Comparison of ENCODE assay signal across 9 mouse cellular contexts in genomic region chr5:24739141-24739753, GRCm38 (mm10). TPM values are rescaled to one million over a fixed set of nuclear protein-coding genes. Genes with fewer than 3 reads are reported as not detected.
DNase-seq lines count a peak whose midpoint lies in the region; ATAC-seq lines count a peak whose summit lies in the region.
"Had no signal": no experiment of that assay in that cellular context is flagged by ENCODE, and none has a peak within 500 bp of the region (broad histone marks: within the 10 kb centered on the region; RNA-seq: fewer than 3 reads in every experiment).

No protein-coding gene starts in this region.

- peak overlapping the region; percentile 62 for H3K27ac ChIP-seq in hindbrain, embryonic 10.5 days
- H3K27ac ChIP-seq in hindbrain, embryonic 11.5 days (ENCODE audit: low read depth, low read length) = no peak overlapping the region
- H3K27ac ChIP-seq in heart, embryonic 14.5 days (replicated peaks in 1 of 2; ENCODE audit: control insufficient read depth in 1 of 2, insufficient read depth in 1 of 2, low read depth in 2 of 2, low read length in 2 of 2) = peak overlapping the region; percentile 75 to 87
- H3K27ac ChIP-seq in lung, embryonic 16.5 days (ENCODE audit: low read length) = peak overlapping the region; percentile 85
- no peak overlapping the region for H3K27ac ChIP-seq in forebrain, embryonic 16.5 days (ENCODE audit: low read length)
- H3K27ac ChIP-seq: macrophage had no signal

- H3K36me3 ChIP-seq in hindbrain, embryonic 10.5 days = no peaks in the 10 kb centered on the region
- H3K36me3 ChIP-seq in hindbrain, embryonic 11.5 days (ENCODE audit: control insufficient read depth, insufficient read depth, low read length) = no peaks in the 10 kb centered on the region
- H3K36me3 ChIP-seq in heart, embryonic 14.5 days (ENCODE audit: control insufficient read depth, insufficient read depth, low read length) = no peaks in the 10 kb centered on the region
- no peaks in the 10 kb centered on the region for H3K36me3 ChIP-seq in lung, embryonic 16.5 days (ENCODE audit: control insufficient read depth, insufficient read depth, low read length)
- H3K36me3 ChIP-seq in forebrain, embryonic 16.5 days (ENCODE audit: control insufficient read depth, insufficient read depth) = no peaks in the 10 kb centered on the region

- no peak overlapping the region for H3K4me3 ChIP-seq in hindbrain, embryonic 10.5 days
- no peak overlapping the region for H3K4me3 ChIP-seq in hindbrain, embryonic 11.5 days (ENCODE audit: low read depth, low read length)
- H3K4me3 ChIP-seq in heart, embryonic 14.5 days (ENCODE audit: control insufficient read depth in 1 of 2, insufficient read depth in 1 of 2, low read depth in 1 of 2, low read length in 2 of 2) = peak overlapping the region; percentile 2 to 13; a peak in 1 of 4 replicates
- H3K4me3 ChIP-seq in lung, embryonic 16.5 days (ENCODE audit: low read length) = peak overlapping the region; percentile 9; the same call in 1 of the 2 replicates
- no peak overlapping the region for H3K4me3 ChIP-seq in forebrain, embryonic 16.5 days (replicated peaks; ENCODE audit: low read length)

- no peak overlapping the region for H3K9ac ChIP-seq in hindbrain, embryonic 11.5 days (ENCODE audit: low read depth, low read length)
- peak overlapping the region; percentile 63 for H3K9ac ChIP-seq in heart, embryonic 14.5 days (ENCODE audit: low read length)
- H3K9ac ChIP-seq in lung, embryonic 16.5 days (ENCODE audit: low read length) = peak overlapping the region; percentile 36; the same call in 1 of the 2 replicates
- no peak overlapping the region for H3K9ac ChIP-seq in forebrain, embryonic 16.5 days (replicated peaks; ENCODE audit: low read depth, low read length)

- H3K27me3 ChIP-seq in hindbrain, embryonic 10.5 days (ENCODE audit: insufficient read depth, poor library complexity, severe bottlenecking) = no peaks in the 10 kb centered on the region
- no peaks in the 10 kb centered on the region for H3K27me3 ChIP-seq in hindbrain, embryonic 11.5 days (ENCODE audit: control insufficient read depth, insufficient read depth, low read length)
- H3K27me3 ChIP-seq in heart, embryonic 14.5 days (ENCODE audit: control insufficient read depth, insufficient read depth, low read length) = no peaks in the 10 kb centered on the region
- no peaks in the 10 kb centered on the region for H3K27me3 ChIP-seq in lung, embryonic 16.5 days (ENCODE audit: control insufficient read depth, insufficient read depth, low read depth, low read length)
- no peaks in the 10 kb centered on the region for H3K27me3 ChIP-seq in forebrain, embryonic 16.5 days (replicated peaks; ENCODE audit: control insufficient read depth, insufficient read depth, low read length)

- no peak for DNase-seq in hindbrain, embryonic 10.5 days (ENCODE audit: low spot score)
- DNase-seq in hindbrain, embryonic 11.5 days (ENCODE audit: low spot score) = no peak
- peak; percentile 64 for DNase-seq in adrenal gland, postnatal 14 days
- peak; percentile 80 to 86 for DNase-seq in kidney, postnatal 25 days
- DNase-seq in spleen, postnatal 10 days (ENCODE audit: low spot score in 2 of 2) = peak; percentile 30 to 70

- H3K4me1 ChIP-seq in hindbrain, embryonic 10.5 days (replicated peaks) = peaks cover 10% of the 10 kb centered on the region
- H3K4me1 ChIP-seq in hindbrain, embryonic 11.5 days (replicated peaks; ENCODE audit: control insufficient read depth, insufficient read depth, low read length) = 0 out of 2 replicates have a peak, but pooled peaks cover 2% of the 10 kb centered on the region
- H3K4me1 ChIP-seq in heart, embryonic 14.5 days (ENCODE audit: control insufficient read depth in 2 of 2, insufficient read depth in 2 of 2, low read length in 2 of 2) = peaks cover 14 to 16% of the 10 kb centered on the region in 2 experiments
- peaks cover 19% of the 10 kb centered on the region for H3K4me1 ChIP-seq in lung, embryonic 16.5 days (replicated peaks; ENCODE audit: control insufficient read depth, insufficient read depth, low read length)
- no peaks in the 10 kb centered on the region for H3K4me1 ChIP-seq in forebrain, embryonic 16.5 days (replicated peaks; ENCODE audit: control insufficient read depth, insufficient read depth, low read length)

- H3K9me3 ChIP-seq in hindbrain, embryonic 10.5 days = no peaks in the 10 kb centered on the region
- H3K9me3 ChIP-seq in hindbrain, embryonic 11.5 days (ENCODE audit: control insufficient read depth, low read length) = no peaks in the 10 kb centered on the region
- no peaks in the 10 kb centered on the region for H3K9me3 ChIP-seq in heart, embryonic 14.5 days (ENCODE audit: control insufficient read depth, low read length)
- no peaks in the 10 kb centered on the region for H3K9me3 ChIP-seq in lung, embryonic 16.5 days (ENCODE audit: control insufficient read depth, low read length)
- no peaks in the 10 kb centered on the region for H3K9me3 ChIP-seq in forebrain, embryonic 16.5 days (ENCODE audit: control insufficient read depth, low read length)

- H3K4me2 ChIP-seq in hindbrain, embryonic 11.5 days (replicated peaks; ENCODE audit: low read depth, low read length) = no peak overlapping the region
- H3K4me2 ChIP-seq in heart, embryonic 14.5 days (ENCODE audit: low read length) = peak overlapping the region; percentile 60
- H3K4me2 ChIP-seq in lung, embryonic 16.5 days (ENCODE audit: low read depth, low read length) = peak overlapping the region; percentile 18; the same call in 1 of the 2 replicates
- no peak overlapping the region for H3K4me2 ChIP-seq in forebrain, embryonic 16.5 days (ENCODE audit: low read length)

- ATAC-seq in hindbrain, embryonic 11.5 days (ENCODE audit: low FRiP score) = no peak
- peak; percentile 70 for ATAC-seq in heart, embryonic 14.5 days (ENCODE audit: insufficient number of reproducible peaks, insufficient read depth, low FRiP score, low read depth)
- ATAC-seq in lung, embryonic 16.5 days (ENCODE audit: low read depth) = peak; percentile 80
- no peak for ATAC-seq in forebrain, embryonic 16.5 days

- WGBS in hindbrain, embryonic 10.5 days = 69% methylated on average over 15 of the region's 15 CpGs
- 66% methylated on average over 15 of the region's 15 CpGs for WGBS in hindbrain, embryonic 11.5 days
- WGBS in heart, embryonic 14.5 days = 10% methylated on average over 15 of the region's 15 CpGs
- 32% methylated on average over 15 of the region's 15 CpGs for WGBS in lung, embryonic 16.5 days
- 62% methylated on average over 15 of the region's 15 CpGs for WGBS in forebrain, embryonic 16.5 days

RNA-seq across cellular contexts. Expression of gene Wdr86, which starts 8.7 kb away (rescaled TPM):
- 20.9 and 25.2 TPM in 2 replicates for polyA plus RNA-seq in hindbrain, embryonic 10.5 days (2016; fragmentation: Nextera tagmentation; extraction: Ambion mirVana)
- polyA plus RNA-seq in hindbrain, embryonic 11.5 days (2014; fragmentation: Nextera tagmentation; extraction: Ambion mirVana) = 15.4 and 17.5 TPM in 2 replicates
- total RNA-seq in adrenal gland, postnatal 14 days (2021) = 1.9 and 2.6 TPM in 2 replicates
- polyA plus RNA-seq in heart, embryonic 14.5 days (2014; fragmentation: Nextera tagmentation; extraction: Ambion mirVana) = 7.7 and 9.6 TPM in 2 replicates
- polyA plus RNA-seq in lung, embryonic 16.5 days (2015; fragmentation: Nextera tagmentation; extraction: Ambion mirVana) = 30.5 and 31.5 TPM in 2 replicates
- polyA plus RNA-seq in forebrain, embryonic 16.5 days (2015; fragmentation: Nextera tagmentation; extraction: Ambion mirVana) = 4.7 and 5.1 TPM in 2 replicates
- polyA plus RNA-seq: macrophage had no signal

RNA-seq across cellular contexts. Expression of gene Crygn, which starts 18.6 kb away (rescaled TPM):
- polyA plus RNA-seq in hindbrain, embryonic 10.5 days (2016; fragmentation: Nextera tagmentation; extraction: Ambion mirVana) = 0.42 and 0.44 TPM in 2 replicates
- 0.84 TPM in 1 of 2 replicates, not detected in the other for polyA plus RNA-seq in hindbrain, embryonic 11.5 days (2014; fragmentation: Nextera tagmentation; extraction: Ambion mirVana)
- 2.6 and 2.9 TPM in 2 replicates for total RNA-seq in adrenal gland, postnatal 14 days (2021)
- polyA plus RNA-seq in heart, embryonic 14.5 days (2014; fragmentation: Nextera tagmentation; extraction: Ambion mirVana) = 1.5 TPM in 1 of 2 replicates, not detected in the other
- polyA plus RNA-seq in lung, embryonic 16.5 days (2015; fragmentation: Nextera tagmentation; extraction: Ambion mirVana) = 3.2 and 3.4 TPM in 2 replicates
- 2.5 TPM in 1 of 2 replicates, not detected in the other for polyA plus RNA-seq in forebrain, embryonic 16.5 days (2015; fragmentation: Nextera tagmentation; extraction: Ambion mirVana)
- polyA plus RNA-seq: macrophage had no signal

RNA-seq across cellular contexts. Expression of gene Nub1, which starts 53.9 kb away (rescaled TPM):
- 27.3 and 28.8 TPM in 2 replicates for polyA plus RNA-seq in hindbrain, embryonic 10.5 days (2016; fragmentation: Nextera tagmentation; extraction: Ambion mirVana)
- polyA plus RNA-seq in hindbrain, embryonic 11.5 days (2014; fragmentation: Nextera tagmentation; extraction: Ambion mirVana) = 36.0 and 37.3 TPM in 2 replicates
- 45.4 and 50.7 TPM in 2 replicates for total RNA-seq in adrenal gland, postnatal 14 days (2021)
- 27.5 and 28.0 TPM in 2 replicates for polyA plus RNA-seq in heart, embryonic 14.5 days (2014; fragmentation: Nextera tagmentation; extraction: Ambion mirVana)
- 39.0 and 40.0 TPM in 2 replicates for polyA plus RNA-seq in lung, embryonic 16.5 days (2015; fragmentation: Nextera tagmentation; extraction: Ambion mirVana)
- 70.0 and 71.2 TPM in 2 replicates for polyA plus RNA-seq in forebrain, embryonic 16.5 days (2015; fragmentation: Nextera tagmentation; extraction: Ambion mirVana)

Comparison
In these comparisons a context has a peak if more than half of its experiments do, and no peak if none do; other contexts are left out.
1. H3K27ac ChIP-seq: peak in hindbrain, embryonic 10.5 days (single experiment), heart, embryonic 14.5 days (2 of 2) and lung, embryonic 16.5 days (single experiment); none in hindbrain, embryonic 11.5 days (single experiment) and forebrain, embryonic 16.5 days (single experiment).
2. DNase-seq: peak in adrenal gland, postnatal 14 days (single experiment), kidney, postnatal 25 days (2 of 2) and spleen, postnatal 10 days (2 of 2); none in hindbrain, embryonic 10.5 days (single experiment) and hindbrain, embryonic 11.5 days (single experiment).
3. H3K4me3 ChIP-seq: peak in heart, embryonic 14.5 days (2 of 2) and lung, embryonic 16.5 days (single experiment); none in hindbrain, embryonic 10.5 days (single experiment), hindbrain, embryonic 11.5 days (single experiment) and forebrain, embryonic 16.5 days (single experiment).
4. ATAC-seq: peak in heart, embryonic 14.5 days (single experiment) and lung, embryonic 16.5 days (single experiment); none in hindbrain, embryonic 11.5 days (single experiment) and forebrain, embryonic 16.5 days (single experiment).
5. H3K4me2 ChIP-seq: peak in heart, embryonic 14.5 days (single experiment) and lung, embryonic 16.5 days (single experiment); none in hindbrain, embryonic 11.5 days (single experiment) and forebrain, embryonic 16.5 days (single experiment).
6. H3K9ac ChIP-seq: peak in heart, embryonic 14.5 days (single experiment) and lung, embryonic 16.5 days (single experiment); none in hindbrain, embryonic 11.5 days (single experiment) and forebrain, embryonic 16.5 days (single experiment).